Mouse (Mus musculus) ovary, postnatal 14 days (tissue): ENCODE data around the gene Tsfm.
A peak's percentile ranks its signal among the peaks of the same experiment; 100 is the strongest.
"Not testable (repeated sequence)": the region's sequence is repeated elsewhere in the genome, so short reads cannot be mapped to it uniquely, and the experiment has no call there.

ENCODE experiments used
- DNase-seq: peaks from one replicate; pipeline ENCODE4 v3.0.0; 2022; ENCODE audit warnings: low spot score

Tsfm gene

GRCm38 (mm10) chr10:127030336-127031296 lies at the start of gene Tsfm:
Tsfm (minus strand) TSS chr10:127030840.
- DNase-seq = peak; percentile 90

DNA sequence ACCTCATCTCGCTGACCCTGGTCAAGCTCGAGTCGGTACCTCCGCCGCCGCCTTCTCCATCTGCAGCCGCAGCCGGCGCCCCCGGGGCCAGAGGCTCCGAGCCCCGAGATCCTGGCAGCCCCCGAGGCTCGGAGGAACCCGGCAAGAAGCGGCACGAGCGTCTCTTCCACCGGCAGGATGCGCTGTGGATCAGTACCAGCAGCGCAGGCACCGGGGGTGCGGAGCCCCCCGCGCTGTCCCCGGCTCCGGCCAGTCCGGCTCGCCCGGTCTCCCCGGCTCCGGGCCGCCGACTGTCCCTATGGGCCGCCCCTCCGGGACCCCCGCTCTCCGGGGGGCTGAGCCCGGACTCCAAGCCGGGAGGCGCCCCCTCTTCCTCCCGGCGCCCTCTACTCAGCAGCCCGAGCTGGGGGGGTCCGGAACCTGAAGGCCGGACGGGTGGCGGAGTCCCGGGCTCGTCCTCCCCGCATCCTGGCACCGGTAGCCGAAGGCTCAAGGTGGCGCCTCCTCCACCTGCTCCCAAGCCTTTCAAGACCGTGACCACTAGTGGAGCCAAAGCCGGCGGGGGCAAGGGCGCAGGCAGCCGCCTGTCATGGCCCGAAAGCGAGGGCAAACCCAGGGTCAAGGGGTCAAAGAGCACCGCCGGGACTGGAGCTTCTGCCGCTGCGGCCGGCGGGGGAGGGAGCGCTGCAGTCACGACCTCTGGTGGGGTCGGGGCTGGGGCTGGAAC lies 49.2 kb upstream of the Tsfm start:
- no peak for DNase-seq

DNA sequence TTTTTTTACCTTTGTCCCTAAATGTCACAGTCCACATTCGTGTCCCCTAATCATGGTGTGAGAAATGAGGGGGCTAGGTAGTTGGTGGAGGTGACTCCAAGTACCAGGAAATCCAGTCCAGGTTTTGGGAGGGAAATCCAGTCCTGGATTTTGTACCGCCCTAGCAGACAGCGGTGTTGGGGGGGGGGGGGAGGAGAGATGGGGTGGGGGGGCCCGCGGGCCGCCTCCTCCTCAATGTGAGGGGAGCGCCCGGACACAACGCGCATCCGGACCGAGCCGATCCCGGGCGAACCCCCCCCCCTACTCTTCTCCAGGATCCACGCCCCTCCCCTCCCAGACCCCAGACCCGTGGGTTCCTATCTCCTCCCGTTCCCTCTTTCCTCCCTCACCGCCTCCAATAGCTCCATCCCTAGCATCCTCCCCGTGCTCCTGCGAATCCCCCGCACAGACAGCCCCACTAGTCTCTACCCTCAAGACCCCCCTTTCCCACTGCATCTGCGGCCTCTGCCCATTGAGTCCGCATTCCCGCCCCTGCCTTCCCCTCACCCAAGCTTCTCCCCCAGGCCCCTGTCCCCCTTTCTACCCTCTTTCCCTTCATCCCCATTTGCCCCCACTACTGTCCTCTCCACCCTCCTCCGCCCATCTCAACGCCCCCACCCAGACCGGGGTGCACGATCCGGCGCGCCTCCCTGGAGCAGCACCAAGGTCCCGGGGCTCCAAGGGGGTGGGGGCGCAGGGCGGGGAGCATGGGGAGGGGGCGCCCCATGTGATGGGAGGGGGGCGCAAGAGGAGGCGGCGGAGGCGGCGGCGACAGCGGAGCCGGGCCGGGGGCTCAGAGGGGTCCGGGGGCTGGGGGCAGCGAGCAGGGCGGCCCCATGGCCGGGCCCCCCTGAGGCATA lies 48.3 kb upstream of the Tsfm start:
- DNase-seq = no peak

GRCm38 (mm10) chr10:127078001-127078676 lies 47.5 kb upstream of the Tsfm start:
- no peak for DNase-seq

DNA sequence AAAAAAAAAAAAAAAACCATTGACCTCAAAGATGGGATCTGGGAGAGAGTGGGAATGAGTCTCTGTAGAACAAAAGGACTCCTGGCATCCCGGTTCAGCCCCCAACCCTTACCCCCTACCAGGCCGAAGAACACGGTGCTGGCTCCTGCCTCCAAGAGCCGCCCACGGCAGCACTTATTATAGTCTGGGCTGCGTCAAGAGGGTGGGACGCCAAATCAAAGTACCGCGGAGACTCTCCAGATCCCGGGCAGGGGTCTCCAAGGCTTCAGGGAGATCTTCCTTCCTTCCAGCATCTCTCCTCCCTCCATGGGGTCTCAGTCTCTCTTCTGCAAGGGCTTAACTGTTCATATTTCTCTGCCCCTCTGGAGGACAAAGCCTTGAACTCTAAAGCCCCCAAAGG lies 46.9 kb upstream of the Tsfm start:
- DNase-seq = no peak

- DNase-seq = no peak
Measured at GRCm38 (mm10) chr10:127076082-127076481, 45.4 kb upstream of the Tsfm start.

- DNase-seq = no peak
Measured at GRCm38 (mm10) chr10:127075651-127076050, 45.0 kb upstream of the Tsfm start.

- no peak for DNase-seq
Measured at GRCm38 (mm10) chr10:127075080-127075479, 44.4 kb upstream of the Tsfm start, which contains the start of gene Agap2. Agap2 (plus strand) TSS chr10:127075284.

DNA sequence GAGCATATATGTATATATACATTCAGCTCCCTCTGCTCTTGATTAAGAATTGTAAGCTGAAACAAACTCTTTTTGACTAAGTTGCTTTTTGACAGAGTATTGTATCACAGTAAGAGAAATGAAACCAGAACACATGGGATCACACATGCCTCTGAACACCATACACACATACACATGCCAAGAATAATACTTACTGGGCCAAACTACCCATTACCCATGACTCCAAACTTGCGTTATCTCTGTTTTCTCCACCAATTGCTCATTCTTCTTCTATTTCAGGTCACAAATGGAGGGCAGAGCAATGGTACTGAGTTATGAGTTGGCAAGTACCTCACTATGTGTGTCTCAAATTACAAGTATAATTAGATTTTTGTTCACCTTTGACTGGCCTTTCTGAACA lies 43.3 kb upstream of the Tsfm start:
- DNase-seq = no peak

DNA sequence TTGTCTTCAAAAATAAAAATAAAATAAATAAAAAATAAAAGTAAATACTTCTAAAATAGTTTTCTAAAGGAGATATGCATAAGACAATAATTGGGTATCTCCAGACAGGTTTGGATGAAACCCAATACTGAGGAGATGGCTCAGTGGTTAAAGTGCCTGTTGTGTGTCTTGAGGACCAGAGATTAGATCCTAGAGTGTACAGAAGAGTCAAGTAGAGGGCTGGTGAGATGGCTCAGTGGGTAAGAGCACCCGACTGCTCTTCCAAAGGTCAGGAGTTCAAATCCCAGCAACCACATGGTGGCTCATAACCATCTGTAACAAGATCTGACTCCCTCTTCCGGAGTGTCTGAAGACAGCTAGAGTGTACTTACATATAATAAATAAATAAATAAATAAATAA lies 42.3 kb upstream of the Tsfm start:
- DNase-seq = not testable (repeated sequence)

- not testable (repeated sequence) for DNase-seq
Measured at GRCm38 (mm10) chr10:127072270-127072669, 41.6 kb upstream of the Tsfm start.

GRCm38 (mm10) chr10:127071203-127071602 lies 40.6 kb upstream of the Tsfm start:
- DNase-seq = no peak

DNA sequence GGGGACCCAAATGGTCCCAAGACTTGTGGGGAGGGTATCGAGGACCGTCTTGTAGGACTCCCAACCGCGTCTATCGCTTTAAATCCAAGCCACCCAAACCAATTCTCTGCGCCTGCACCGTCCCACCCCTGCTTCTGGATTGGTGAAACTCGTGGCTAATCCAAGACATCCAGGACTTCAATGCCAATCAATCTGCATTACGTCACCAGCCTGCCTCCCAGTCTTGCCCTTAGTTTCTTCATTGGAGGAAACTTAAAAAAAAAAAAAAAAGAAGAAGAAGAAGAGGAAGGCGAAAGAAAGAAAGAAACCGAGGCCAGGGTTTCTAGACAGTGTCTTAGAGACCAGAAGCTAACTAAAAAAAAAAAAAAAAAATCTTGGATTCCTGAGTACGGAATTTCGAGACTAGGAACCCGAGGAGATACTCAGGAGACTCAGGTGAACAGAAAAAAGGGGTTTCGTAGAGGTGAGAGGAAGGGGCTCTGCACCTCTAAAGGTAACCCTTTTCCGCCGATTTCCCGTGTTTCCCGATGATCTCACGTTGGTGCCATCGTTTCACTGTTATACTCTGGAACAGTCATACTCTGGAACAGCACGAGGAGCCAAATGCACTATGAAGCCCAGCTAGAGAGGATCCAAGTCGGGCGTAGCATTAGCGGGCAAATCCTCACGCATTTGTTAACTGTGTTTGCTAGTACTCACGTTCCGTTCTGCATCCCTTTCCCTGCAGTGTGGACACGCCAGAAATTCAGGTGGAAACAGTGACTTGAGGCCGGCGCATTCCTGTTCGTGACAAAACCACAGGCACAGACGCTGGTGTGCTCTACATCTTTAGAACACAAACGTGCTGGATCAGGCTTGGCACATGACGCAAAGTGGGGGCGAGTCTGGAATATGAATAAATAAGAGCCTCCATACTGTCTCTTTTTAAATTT lies 39.8 kb upstream of the Tsfm start, which contains the start of gene Tspan31:
Gene Tspan31, minus strand, starts transcription at position 75 of the 932 bp plus-strand sequence.
- DNase-seq = peak; percentile 74

- DNase-seq = no peak
Measured at GRCm38 (mm10) chr10:127069281-127070189, 38.9 kb upstream of the Tsfm start.

DNA sequence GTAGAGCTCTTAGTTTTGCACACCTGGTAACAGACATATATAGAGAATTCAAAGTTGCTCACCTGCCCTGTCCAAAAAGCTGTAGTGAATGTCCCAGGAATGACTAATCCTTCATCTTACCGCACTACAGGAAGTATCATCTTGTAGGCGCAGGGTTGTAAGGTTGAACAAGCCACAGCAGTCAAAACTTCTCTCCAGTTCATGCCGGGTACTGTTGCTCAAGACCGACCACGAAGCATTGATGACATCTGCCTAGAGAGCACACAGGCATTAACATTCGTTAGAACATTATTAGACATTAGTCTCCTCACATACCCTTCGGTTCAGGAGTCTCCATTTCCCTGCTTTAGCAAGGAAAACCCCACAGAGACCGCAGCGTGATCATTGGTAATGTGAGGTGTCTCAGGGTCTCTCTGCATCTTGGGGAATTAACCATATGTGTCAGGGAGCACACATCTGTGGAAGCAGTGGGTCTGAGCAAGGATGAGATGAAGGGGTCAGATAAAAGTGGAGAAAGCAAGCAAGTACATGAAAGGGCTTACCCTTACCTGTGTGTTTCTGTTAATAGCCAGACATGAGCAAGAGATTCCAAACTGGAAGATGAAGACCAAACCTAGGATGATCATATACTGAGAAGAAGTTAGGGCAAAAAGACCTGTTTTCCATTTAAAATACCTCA lies 37.9 kb upstream of the Tsfm start:
- no peak for DNase-seq

DNA sequence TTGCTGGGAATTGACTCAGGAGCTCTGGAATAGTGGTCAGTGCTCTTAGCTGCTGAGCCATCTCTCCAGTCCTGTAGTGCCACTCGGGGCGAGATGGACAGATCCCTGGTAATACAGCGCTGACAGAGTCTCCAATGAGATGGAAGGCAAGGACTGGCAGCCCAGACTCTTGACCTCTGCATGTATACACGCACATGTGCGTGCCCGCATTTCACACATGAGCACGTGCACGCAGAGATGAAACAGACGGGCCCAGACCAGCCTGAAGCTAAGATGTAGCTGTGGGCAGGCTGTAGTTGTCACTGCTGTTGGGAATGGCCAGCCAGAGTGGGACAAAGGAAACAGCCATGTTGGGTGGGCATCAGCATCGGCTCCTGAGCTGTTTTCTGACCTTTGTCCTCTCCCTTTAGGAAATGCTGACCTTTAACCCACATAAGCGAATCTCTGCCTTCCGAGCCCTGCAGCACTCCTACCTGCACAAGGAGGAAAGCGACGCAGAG lies 35.9 kb upstream of the Tsfm start:
- DNase-seq = no peak

DNA sequence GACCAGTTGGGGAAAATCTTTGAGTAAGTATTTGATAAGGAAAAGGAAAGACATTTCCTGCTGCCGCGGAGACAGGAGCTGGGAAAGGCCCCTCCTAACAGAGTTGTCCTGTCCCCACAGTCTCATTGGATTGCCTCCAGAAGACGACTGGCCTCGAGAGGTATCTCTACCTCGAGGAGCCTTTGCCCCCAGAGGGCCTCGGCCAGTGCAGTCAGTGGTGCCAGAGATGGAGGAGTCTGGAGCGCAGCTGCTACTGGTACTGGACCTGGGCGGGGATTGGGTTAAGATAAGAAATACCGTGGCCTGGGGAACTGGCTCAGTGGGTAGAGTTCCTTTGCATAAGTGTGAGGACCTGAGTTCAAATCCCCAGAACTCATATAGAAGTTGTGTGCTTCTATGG lies 35.3 kb upstream of the Tsfm start:
- DNase-seq = no peak
